Mouse (Mus musculus): ENCODE data around the gene Utp4.

- TF ChIP-seq CEBPB (IDR thresholded peaks at IDR 0.05; ENCODE audit: low read depth): no peak
- no peak for TF ChIP-seq CTCF (IDR thresholded peaks at IDR 0.05; ENCODE audit: control insufficient read depth, insufficient read depth, insufficient read length)
- TF ChIP-seq MYOD1 (IDR thresholded peaks at IDR 0.05; ENCODE audit: control insufficient read depth, insufficient read length, low read depth): no peak
- no peak for TF ChIP-seq USF1 (IDR thresholded peaks at IDR 0.05; ENCODE audit: low read depth)
- TF ChIP-seq MYOG (IDR thresholded peaks at IDR 0.05; ENCODE audit: control insufficient read depth, extremely low read depth, insufficient read length): no peak
Measured at GRCm38 (mm10) chr8:106948678-106949243, 55.3 kb downstream of the Utp4 start.
